Mouse (Mus musculus): Measurements from ENCODE around the gene Rnase12.
"Not testable (repeated sequence)": the region's sequence is repeated elsewhere in the genome, so short reads cannot be mapped to it uniquely, and the experiment has no call there.

Rnase12 gene

DNA sequence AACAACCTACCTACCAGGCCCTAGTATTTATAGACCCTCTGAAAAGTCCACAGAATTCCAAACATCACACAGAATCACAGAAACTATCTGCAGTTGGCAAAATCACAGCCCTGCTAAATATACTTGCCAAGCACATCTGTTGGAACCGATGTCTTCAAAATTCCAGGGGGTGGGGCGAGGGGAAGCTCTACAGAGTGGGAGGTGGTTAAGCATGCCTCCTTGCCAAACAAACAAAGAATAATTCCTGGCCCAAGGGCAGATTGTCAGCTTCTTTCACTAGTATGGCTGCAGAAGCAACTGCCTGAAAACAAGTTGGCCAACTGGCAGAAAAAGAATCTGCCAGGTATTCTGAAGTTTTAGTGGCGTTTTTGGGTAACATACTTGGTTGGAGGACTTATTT is 40.2 kb downstream of the Rnase12 start:
- peak; percentile 71 for DNase-seq (ENCODE audit: low read depth)

DNA sequence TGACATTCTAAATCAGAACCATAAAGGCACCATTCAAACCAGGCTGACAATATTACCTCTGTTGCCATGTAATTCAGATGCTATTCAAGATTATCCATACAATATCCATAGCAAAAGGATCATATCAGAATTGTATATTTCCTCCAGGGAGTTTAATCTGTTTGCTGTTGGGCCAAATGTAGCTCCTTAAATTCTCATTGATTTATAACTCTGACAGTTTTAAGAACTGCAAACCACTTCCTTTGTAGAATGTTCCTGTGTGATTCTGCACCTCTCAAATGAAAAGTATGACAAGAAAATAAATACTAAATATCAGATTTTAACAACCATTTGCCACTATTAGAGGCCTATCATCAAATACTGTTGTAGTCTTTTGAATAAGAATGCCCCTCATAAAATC is 41.7 kb downstream of the Rnase12 start:
- DNase-seq (ENCODE audit: low read depth) = no peak

DNA sequence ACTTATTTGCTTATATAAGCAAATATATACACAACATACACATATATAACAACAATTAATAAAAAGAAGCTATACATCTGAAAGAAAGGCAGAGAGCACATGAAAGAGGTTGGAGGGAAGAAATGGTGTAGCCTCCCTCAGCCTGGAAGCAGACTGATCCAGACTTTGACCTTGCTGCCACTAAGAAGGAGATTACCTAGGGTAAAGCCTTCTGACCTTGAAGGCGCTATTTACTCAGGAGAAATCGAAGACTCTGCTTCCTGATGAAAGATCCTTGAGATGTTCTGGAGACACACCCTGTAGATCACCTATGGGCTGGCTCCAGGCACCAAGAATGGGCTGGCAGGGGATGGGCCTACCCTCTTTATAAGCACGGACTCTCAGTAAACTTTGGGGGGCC is 42.7 kb downstream of the Rnase12 start:
- not testable (repeated sequence) for DNase-seq (ENCODE audit: low read depth)

DNA sequence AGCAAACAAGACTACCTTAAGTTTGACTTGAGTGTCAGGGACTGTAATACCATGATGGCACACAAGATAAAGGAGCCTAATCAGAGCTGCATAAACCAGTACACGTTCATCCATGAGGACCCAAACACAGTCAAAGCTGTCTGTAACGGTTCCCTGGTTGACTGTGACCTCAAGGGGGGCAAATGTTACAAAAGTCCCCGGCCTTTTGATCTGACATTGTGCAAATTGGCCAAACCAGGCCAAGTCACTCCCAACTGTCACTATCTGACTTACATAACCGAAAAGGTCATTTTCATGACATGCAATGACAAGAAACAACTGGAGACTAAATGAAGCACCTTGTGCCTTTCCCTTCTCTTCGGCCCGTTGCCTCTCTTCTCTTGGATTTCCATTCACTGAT is 47.9 kb downstream of the Rnase12 start:
- no peak for DNase-seq (ENCODE audit: low read depth)

DNA sequence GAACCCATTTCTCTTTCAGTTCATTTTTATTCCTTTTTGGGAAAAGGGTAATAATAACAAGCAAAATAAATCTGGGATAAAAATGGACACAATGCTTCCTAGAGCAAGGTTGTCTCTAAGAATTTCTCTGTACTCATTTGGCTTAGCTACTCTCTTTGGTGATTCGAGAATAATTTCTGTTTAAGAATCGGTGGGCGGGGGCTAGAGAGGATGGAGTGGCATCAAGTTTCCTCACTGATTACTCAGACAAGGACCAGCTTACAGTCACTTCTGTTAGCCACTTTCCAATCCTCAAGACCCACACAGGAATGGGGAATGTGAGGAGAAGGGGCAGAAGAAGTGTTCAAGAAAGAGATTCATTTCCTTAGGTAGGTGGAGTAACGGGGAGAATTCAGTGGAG is 48.7 kb downstream of the Rnase12 start:
- DNase-seq (ENCODE audit: low read depth) = peak; percentile 58

DNA sequence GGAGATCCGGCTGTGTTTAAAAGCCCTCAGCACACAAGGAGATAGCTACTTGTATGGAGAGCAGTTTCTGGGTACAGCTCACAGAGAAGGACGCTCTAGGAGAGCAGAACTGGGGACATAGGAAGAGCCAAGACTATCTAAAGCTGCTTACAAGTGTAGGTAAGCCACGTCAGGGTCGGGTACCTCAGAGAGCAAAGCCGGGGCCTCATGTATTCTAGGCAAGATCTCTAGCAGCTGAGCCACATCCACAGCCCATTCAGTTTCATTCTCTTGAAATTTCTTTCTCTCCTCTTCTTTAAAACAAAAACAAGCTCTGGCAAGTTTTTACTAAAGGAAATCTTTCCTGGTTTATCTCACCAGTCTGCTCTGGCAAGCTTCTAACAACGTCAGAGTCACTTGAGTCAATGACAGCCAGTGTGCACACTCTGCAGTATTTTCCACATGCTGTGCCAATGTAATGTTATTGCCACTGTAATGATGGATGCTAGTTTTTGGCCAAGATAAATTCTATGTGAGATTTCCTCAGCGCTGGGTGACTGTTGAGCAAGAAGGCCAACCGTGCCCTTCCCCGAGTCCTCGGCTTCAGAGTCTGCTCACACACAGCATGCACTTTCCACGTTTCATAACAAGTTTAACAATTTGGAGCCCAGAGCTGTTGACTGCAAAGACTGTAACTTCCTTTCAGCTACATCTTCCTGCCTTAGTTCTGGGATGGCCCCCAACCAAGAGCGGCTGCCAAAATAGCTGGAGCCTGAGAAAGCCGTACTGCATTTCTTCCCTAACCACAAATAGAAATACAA is 49.3 kb downstream of the Rnase12 start:
- DNase-seq (ENCODE audit: low read depth) = peak; percentile 92

DNA sequence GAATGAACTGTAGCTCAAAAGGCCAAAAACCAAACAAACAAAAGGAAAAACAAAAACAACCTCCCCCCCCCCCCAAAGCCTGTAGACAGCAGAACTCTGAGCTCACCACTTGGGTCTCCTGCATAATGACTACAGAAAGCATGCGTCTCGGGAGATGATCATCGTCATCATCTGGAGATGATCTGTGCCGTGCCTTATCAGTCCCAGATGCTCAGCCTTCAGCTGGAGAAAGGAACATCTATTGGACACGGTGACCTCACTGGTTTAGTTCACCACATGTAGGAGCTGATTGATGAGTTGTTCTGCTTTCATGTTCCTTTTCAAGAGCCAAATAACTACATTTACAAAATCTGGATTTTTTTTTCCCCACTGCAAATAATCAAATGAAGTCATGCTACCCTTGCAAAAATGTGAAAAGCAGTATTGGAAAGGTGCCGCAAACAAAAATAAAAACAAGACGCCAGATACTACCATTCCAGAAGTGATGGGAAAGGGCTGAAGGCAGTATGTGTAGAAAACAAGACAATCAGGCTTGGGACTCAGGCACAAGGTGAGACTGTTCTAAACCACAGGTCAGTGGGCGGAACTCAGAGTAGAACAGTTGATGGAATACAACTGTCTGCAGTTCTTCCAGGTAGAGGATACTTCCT is 50.2 kb downstream of the Rnase12 start, which contains the start of gene Rnase10:
Gene Rnase10, plus strand, starts transcription at position 600 of the 650 bp plus-strand sequence.
- DNase-seq (ENCODE audit: low read depth) = peak; percentile 75

Measured in NIH3T3 (cell line).